Mouse (Mus musculus) liver, embryonic 14 days (tissue): ENCODE data around the gene Spef1. TPM values are rescaled to one million over a fixed set of nuclear protein-coding genes. Genes with fewer than 3 reads are reported as not detected.

Experiments used
- polyA plus RNA-seq: library from polyadenylated mRNA; depleted of rRNA; stranded (reverse); fragments of >200 nt; gene quantifications from 2 replicates; pipeline ENCODE4 v1.2.3, GENCODE M21; 2012; rRNA removed

The Spef1 gene
- 1.7 and 2.5 TPM in 2 replicates for polyA plus RNA-seq

DNA sequence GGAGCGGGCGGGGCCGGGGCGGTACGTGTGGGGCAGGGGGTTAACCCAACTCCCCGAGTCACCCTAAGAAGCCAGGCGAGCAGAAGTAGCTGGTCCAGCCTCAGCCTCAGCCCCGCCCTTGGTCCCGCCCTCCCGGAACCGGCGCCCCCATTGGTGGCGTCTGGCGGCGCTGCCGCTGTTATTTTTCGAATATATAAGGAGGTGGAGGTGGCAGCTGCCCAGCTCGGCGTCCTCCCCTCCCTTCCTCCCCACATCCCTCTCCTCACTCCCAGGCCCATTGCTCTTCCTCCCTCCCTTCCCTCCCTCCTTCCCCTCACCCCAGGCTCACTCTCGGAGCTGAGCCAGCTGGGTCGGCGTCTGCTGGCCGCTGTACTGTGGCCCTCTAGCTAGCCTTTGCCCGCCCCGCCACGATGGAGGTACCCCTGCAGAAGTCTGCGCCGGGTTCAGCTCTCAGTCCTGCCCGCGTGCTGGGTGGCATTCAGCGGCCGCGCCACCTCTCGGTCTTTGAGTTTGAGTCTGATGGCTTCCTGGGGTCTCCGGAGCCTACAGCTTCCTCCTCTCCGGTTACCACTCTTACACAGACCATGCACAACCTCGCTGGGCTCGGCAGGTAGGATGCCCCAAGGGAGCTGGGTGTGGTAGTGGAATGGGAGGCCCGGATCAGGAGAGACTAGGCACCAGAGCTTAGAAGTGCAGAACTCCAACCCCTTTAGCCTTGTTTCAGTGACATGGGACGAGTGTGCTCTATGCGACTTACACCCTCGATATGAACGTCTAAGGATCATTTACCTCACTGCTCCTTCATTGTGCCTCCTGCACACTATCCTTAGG, at the start of gene Spef1, which contains the start of gene Cdc25b:
TSS of gene Spef1 (minus strand) at position 512 of the 831 bp plus-strand sequence.
TSS of gene Cdc25b (plus strand) at position 179 of the 831 bp plus-strand sequence.

DNA sequence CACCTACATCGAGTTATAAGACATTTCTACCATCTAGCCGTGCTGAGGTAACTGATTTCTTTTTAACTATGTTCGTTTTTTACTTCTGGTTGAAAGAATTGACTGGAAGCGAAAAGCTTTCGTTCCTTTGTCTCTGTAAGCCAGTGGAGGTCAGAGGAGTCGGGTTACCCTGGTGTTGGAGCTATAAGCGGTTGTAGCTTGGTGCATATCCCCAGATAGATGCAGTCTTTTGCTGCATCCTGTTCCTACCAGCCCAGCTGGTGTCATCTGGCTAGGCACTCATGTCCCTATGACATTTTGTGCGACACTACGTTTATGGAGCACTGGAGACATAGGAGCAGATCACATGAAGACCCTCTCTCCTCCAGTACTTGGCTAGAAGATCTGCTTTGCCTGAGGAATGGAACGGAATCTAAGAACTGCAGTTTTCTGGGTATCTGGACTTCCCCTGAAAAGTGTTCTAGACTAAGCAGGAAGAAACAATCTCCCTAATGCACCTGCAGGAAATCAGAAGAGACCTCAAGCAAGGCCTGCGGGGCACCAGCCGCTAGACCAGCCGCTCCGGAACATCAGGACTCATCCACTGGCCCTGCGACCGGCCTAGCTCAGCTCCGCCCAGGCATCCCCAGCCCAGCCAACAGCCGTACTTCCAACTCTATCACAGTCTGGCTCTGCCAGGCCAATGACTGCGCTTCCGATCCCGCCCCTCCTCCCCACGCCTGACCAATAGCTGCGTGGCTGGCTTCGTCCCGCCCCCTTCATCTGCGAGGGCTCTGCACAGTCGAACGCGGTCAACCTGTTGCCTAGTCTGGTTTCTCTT, 46.4 kb upstream of the Spef1 start, which contains the start of gene Mavs:
TSS of gene Mavs (plus strand) at position 757 of the 820 bp plus-strand sequence.

DNA sequence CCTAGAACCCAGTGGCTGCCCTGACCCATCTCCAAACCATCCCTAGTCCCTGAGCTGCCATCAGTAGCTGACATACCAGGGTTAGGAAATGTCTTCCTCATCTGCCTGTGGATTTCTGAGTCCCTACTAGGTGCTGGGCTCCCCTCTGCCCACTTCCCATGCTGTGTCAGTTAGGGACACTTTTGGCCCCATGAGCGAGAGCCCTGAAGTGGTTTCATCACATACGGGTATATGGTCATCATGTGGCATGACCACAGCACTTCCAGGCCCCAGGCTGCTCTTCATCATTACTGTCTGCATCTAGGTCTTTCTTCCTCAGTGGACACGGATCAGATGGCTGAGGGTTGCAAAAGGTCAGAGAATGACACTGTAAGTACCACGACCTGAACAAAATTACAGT, 19.7 kb upstream of the Spef1 start, which contains the start of gene Ap5s1:
TSS of gene Ap5s1 (plus strand) at position 301 of the 400 bp plus-strand sequence.

DNA sequence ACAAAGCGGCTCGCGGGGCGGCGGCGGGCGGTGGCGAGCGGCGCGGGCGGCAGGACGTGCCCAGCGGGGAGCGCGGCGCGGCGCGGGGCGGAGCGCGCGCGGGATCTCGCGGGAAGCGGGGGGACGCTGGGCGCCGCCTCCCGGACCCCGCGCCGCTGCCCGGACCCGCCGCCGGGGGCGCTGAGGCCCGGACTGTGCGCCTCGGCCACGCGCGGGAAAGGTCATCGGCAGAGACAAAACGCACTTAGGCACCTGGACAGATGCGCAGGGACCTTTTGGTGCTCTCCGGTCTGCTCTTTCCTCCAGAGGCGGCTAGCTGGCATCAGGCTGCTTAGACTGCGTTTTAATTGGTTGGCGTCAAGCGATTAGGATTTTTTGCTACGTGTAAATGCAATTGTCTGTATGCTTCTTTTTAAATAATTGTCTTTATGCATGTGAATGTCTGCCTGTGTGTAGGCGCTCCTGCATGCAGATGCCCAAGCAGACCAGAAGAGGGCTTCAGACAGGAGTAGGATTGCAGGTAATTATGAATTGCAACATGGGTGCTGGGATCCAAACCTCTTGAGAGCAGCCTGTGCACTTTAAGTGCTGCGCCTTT, 7.0 kb downstream of the Spef1 start, which contains the start of gene Cenpb:
TSS of gene Cenpb (minus strand) at position 78 of the 598 bp plus-strand sequence.

DNA sequence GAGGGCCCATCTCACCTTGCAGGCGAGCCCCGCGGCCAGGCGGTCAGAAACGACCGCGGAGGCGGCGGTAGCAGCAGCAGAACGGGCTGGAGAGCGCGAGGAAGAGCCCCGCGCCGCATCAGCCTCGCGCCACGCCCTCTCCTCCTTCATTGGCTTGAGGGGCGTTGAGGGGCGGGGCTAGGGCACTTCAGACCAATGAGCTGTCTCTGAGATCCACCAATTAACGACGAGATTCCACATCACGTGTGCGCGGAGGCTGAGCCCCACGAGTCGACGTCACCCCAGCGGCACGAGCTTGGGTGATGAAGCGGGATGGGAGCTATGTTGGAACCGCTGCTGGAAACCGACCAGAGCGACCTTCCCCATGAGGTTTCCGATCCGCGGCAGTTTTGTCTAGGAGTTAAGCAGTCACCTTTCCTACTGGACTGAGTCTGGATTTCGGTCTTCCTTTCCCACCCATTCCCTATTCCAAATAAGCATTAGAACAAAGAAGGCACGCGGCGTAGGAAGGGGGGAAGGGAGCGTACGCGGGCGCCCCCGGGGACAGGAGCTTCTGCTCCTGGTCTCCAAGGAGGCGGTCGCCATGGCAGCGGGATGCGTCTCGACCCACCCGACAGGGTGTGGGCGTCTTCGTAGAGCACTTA, 27.0 kb downstream of the Spef1 start, which contains the start of gene 1700037H04Rik:
TSS of gene 1700037H04Rik (minus strand) at position 144 of the 644 bp plus-strand sequence.

DNA sequence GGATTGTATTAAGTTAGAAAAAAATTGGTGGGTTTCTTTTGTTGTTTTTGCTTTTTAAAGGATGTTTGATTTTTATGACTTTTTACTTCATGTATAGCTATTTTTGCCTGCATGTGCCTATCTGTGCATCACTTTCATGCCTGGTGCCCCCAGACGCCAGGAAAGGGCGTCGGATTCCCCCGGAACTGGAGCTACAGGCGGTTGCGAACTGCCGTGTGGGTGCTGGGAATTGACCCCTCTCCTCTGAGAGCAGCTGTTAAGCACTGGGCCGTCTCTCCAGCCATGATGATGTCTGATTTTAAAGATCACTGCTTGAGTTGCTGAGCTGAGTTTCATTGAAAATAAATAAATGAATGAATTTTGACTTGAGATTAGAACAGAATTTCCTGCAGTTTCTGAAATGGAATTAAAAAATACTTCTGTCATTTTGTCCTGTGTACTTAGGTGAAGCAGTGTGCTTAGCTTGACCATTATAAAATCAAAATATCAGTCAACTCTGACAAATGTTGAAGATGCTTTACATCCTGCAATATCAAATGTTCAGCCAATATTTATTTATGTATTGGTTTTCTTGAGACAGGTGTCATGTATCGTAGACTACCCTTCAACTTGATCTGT, 54.0 kb downstream of the Spef1 start, which contains the start of gene Gm11037:
TSS of gene Gm11037 (plus strand) at position 568 of the 618 bp plus-strand sequence.

DNA sequence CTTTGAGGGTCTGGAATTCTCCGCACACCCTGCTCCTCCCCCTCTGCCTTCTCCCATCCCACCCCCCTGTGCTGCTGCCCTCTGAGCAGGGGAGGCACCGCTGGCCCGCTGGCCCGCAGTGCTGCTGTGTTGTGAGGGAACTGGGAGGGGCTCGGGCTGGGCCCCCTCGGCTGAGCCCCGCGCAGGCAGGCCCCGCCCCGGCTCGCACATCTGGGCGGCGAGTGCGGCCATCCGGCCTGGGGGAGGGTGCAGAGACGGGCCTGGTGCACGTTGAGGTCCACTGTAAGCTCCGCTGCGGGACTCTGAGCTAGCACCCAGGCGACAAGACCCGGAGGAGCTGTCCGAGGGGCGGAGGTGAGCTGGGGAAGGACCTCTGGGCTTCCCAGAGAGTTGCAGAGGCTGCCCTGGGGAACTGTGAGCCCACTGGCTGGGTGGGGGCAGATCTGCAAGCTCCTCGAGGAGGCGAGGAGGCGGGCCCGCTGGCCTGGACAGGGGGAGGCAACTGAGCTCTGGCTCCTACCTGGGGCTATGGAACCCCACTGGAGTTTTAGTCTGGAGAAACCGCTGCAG, 59.8 kb downstream of the Spef1 start, which contains the start of gene Hspa12b:
TSS of gene Hspa12b (plus strand) at position 120 of the 570 bp plus-strand sequence.

Other genes starting within 250 kb of the Spef1 start
- 0.22 and 0.55 TPM in 2 replicates for gene Gfra4, start 144.2 kb downstream of the Spef1 start, polyA plus RNA-seq
- 0.37 and 0.72 TPM in 2 replicates for gene Adam33, start 123.5 kb downstream of the Spef1 start, polyA plus RNA-seq
- gene Siglec1, start 100.5 kb downstream of the Spef1 start, polyA plus RNA-seq, result 0.74 and 1.1 TPM in 2 replicates
- gene Hspa12b, start 60.0 kb downstream of the Spef1 start, polyA plus RNA-seq, result 2.1 and 2.3 TPM in 2 replicates
- gene Gm11037, start 53.8 kb downstream of the Spef1 start, polyA plus RNA-seq, result not detected in 2 replicates
- gene 1700037H04Rik, start 27.2 kb downstream of the Spef1 start, polyA plus RNA-seq, result 88.6 and 97.1 TPM in 2 replicates
- 11.9 and 12.4 TPM in 2 replicates for gene Cenpb, start 7.2 kb downstream of the Spef1 start, polyA plus RNA-seq
- gene Cdc25b, start 333 bp downstream of the Spef1 start, polyA plus RNA-seq, result 138 and 163 TPM in 2 replicates
- gene Ap5s1, start 19.8 kb upstream of the Spef1 start, polyA plus RNA-seq, result 13.9 and 20.2 TPM in 2 replicates
- 22.2 and 25.7 TPM in 2 replicates for gene Mavs, start 46.8 kb upstream of the Spef1 start, polyA plus RNA-seq
- gene Pank2, start 75.2 kb upstream of the Spef1 start, polyA plus RNA-seq, result 15.1 and 17.9 TPM in 2 replicates
- gene Rnf24, start 165.6 kb upstream of the Spef1 start, polyA plus RNA-seq, result 0.50 and 0.60 TPM in 2 replicates